Mouse (Mus musculus) liver, embryonic 14.5 days (tissue): ENCODE results near the gene Snapc4.

Experiments used
- CTCF ChIP-seq: IDR thresholded peaks from 2 replicates; pipeline ENCODE4 v1.5.1; 2016; ENCODE audit warnings: antibody characterized with exemption, low read depth, control low read depth
- EP300 ChIP-seq: IDR thresholded peaks from 2 replicates; pipeline ENCODE4 v1.6.1; 2016; ENCODE audit warnings: antibody characterized with exemption, low read depth

- TF ChIP-seq EP300 (no peak), CTCF (no peak)
Measured at GRCm38 (mm10) chr2:26358667-26359320, 21.7 kb downstream of the Snapc4 start.
